Mouse (Mus musculus) testis, postnatal 14 days (tissue): ENCODE data around the gene Zfp940.

Experiments used
- DNase-seq: peaks from one replicate; pipeline ENCODE4 v3.0.0; 2021; ENCODE audit warnings: low spot score

Zfp940 gene

GRCm38 (mm10) chr7:29853219-29853842, at the start of gene Zfp940:
Gene Zfp940 (minus strand): TSS chr7:29853669.
- DNase-seq: peak; percentile 81

GRCm38 (mm10) chr7:29898351-29898750, 44.9 kb upstream of the Zfp940 start:
- DNase-seq: no peak

- DNase-seq: no peak
Observed at GRCm38 (mm10) chr7:29892756-29893155, 39.3 kb upstream of the Zfp940 start.

- no peak for DNase-seq
Observed at GRCm38 (mm10) chr7:29890501-29890900, 37.0 kb upstream of the Zfp940 start.

- no peak for DNase-seq
Observed at GRCm38 (mm10) chr7:29880916-29881315, 27.4 kb upstream of the Zfp940 start.

GRCm38 (mm10) chr7:29880056-29880455, 26.6 kb upstream of the Zfp940 start:
- DNase-seq: no peak

GRCm38 (mm10) chr7:29877561-29877960, 24.1 kb upstream of the Zfp940 start:
- peak; percentile 55 for DNase-seq

GRCm38 (mm10) chr7:29874256-29874655, 20.8 kb upstream of the Zfp940 start:
- no peak for DNase-seq

GRCm38 (mm10) chr7:29861660-29862059, 8.2 kb upstream of the Zfp940 start:
- DNase-seq: no peak

GRCm38 (mm10) chr7:29859532-29860517, 6.4 kb upstream of the Zfp940 start, which contains the start of gene Zfp420:
Gene Zfp420 (plus strand): TSS chr7:29859979.
- peak; percentile 87 for DNase-seq

GRCm38 (mm10) chr7:29852831-29853218, 644 bp downstream of the Zfp940 start:
- no peak for DNase-seq

- no peak for DNase-seq
Observed at GRCm38 (mm10) chr7:29844616-29845015, 8.9 kb downstream of the Zfp940 start.

GRCm38 (mm10) chr7:29842105-29842504, 11.4 kb downstream of the Zfp940 start:
- no peak for DNase-seq

- DNase-seq: no peak
Observed at GRCm38 (mm10) chr7:29839256-29839655, 14.2 kb downstream of the Zfp940 start.

- no peak for DNase-seq
Observed at GRCm38 (mm10) chr7:29836816-29837215, 16.7 kb downstream of the Zfp940 start.

GRCm38 (mm10) chr7:29829804-29830203, 23.7 kb downstream of the Zfp940 start:
- no peak for DNase-seq

- no peak for DNase-seq
Observed at GRCm38 (mm10) chr7:29828001-29828400, 25.5 kb downstream of the Zfp940 start.

GRCm38 (mm10) chr7:29818619-29819254, 34.7 kb downstream of the Zfp940 start:
- peak; percentile 75 for DNase-seq

GRCm38 (mm10) chr7:29815910-29816429, 37.5 kb downstream of the Zfp940 start, which contains the start of gene Zfp790:
Gene Zfp790 (plus strand): TSS chr7:29816114.
- DNase-seq: peak; percentile 89

GRCm38 (mm10) chr7:29815061-29815784, 38.2 kb downstream of the Zfp940 start:
- peak; percentile 10 for DNase-seq

- no peak for DNase-seq
Observed at GRCm38 (mm10) chr7:29814381-29814780, 39.1 kb downstream of the Zfp940 start.

GRCm38 (mm10) chr7:29812244-29812643, 41.2 kb downstream of the Zfp940 start:
- DNase-seq: no peak
